Mouse (Mus musculus) cerebellum, postnatal 4 days (tissue): ENCODE results near the gene Pglyrp3.
A peak's percentile ranks its signal among the peaks of the same experiment; 100 is the strongest.
"Not testable (repeated sequence)": the region's sequence is repeated elsewhere in the genome, so short reads cannot be mapped to it uniquely, and the experiment has no call there.

Experiments
- DNase-seq, 2 experiments: peaks; one replicate each; pipeline ENCODE4 v3.0.0; 2022; ENCODE audit warnings: low spot score in 2 of 2, mixed read lengths in 1 of 2

Pglyrp3 gene

DNA sequence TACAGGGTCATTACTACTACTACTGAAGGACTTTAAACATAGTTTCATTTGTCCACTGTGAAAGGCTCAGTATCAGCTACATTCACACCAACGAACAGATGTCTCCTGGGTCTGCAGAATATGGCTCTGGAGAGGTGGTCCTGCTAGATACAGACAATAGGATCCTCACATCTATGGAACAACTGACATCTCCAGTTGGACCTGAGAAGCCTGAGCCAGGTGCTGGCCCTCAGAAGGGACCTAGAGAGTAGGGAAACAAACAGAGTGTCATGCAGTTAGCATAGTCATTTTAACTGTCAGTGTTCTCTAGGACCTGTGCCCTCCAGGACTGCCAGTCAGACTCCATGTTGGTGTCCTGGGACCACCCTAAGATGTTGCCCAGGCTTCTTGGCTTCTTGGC lies at the start of gene Pglyrp3:
TSS of gene Pglyrp3 (plus strand) at position 301 of the 400 bp plus-strand sequence.
- DNase-seq, result no peak

GRCm38 (mm10) chr3:92011001-92011400 lies 3.4 kb upstream of the Pglyrp3 start:
- no peak for DNase-seq

- DNase-seq, result not testable (repeated sequence)
Measured at GRCm38 (mm10) chr3:92024541-92024940, 10.2 kb downstream of the Pglyrp3 start.

DNA sequence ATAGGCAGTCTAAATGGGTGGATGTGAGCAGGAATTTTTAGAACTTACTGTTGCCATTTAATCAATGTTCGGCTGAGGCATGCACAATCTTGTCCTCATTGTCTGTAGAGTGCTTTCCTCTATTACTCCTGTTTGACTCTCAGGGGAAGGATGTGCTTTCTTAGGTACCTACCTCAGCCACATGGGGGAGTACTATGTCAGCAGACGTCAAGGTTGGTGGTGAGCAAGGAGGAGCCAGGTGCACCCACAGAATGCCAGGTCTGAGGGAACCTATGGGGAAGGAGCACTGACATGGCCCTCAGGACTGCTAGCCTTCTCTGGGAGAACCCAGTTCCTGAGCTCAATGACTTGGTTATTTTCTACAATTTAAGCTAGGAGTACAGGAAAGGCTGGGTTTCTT lies 18.8 kb downstream of the Pglyrp3 start:
- DNase-seq, result no peak

GRCm38 (mm10) chr3:92033892-92034291 lies 19.5 kb downstream of the Pglyrp3 start:
- DNase-seq, result no peak

- DNase-seq, result peak in 1 of 2 experiments; percentile 3
Measured at GRCm38 (mm10) chr3:92050382-92051054, 36.1 kb downstream of the Pglyrp3 start.

GRCm38 (mm10) chr3:92080462-92081284 lies 66.3 kb downstream of the Pglyrp3 start:
- DNase-seq, result peak; percentile 49 to 56
